Mouse (Mus musculus) forebrain, embryonic 16.5 days (tissue): ENCODE data around the gene She. TPM values are rescaled to one million over a fixed set of nuclear protein-coding genes. Genes with fewer than 3 reads are reported as not detected.
"Not testable (repeated sequence)": the region's sequence is repeated elsewhere in the genome, so short reads cannot be mapped to it uniquely, and the experiment has no call there.

Source experiments
- ATAC-seq: fragments of 200-750 bp; cut with Nextera tagmentation; 2 replicates; pipeline ENCODE4 v1.8.0; 2017; ENCODE audit warnings: mild to moderate bottlenecking, moderate library complexity
- H3K27ac ChIP-seq: fragments of 300-500 bp; sonication (generic); 2 replicates; pipeline ENCODE4 v1.5.1; 2014; ENCODE audit warnings: low read length, control low read depth
- H3K27me3 ChIP-seq: fragments of 300-500 bp; sonication (generic); replicated peaks from 2 replicates; pipeline ENCODE4 v1.6.1; 2014; ENCODE audit warnings: low read length; ENCODE audit not compliant: control insufficient read depth, insufficient read depth
- H3K36me3 ChIP-seq: fragments of 300-500 bp; sonication (generic); 2 replicates; pipeline ENCODE4 v1.6.1; 2014; ENCODE audit not compliant: control insufficient read depth, insufficient read depth
- H3K4me1 ChIP-seq: fragments of 300-500 bp; sonication (generic); replicated peaks from 2 replicates; pipeline ENCODE4 v1.6.1; 2014; ENCODE audit warnings: low read length; ENCODE audit not compliant: control insufficient read depth, insufficient read depth
- H3K4me2 ChIP-seq: fragments of 300-500 bp; sonication (generic); 2 replicates; pipeline ENCODE4 v1.6.1; 2014; ENCODE audit warnings: mild to moderate bottlenecking, low read length, control low read depth
- H3K4me3 ChIP-seq: fragments of 300-500 bp; sonication (generic); replicated peaks from 2 replicates; pipeline ENCODE4 v1.5.1; 2014; ENCODE audit warnings: mild to moderate bottlenecking, low read length, control low read depth
- H3K9ac ChIP-seq: fragments of 300-500 bp; sonication (generic); replicated peaks from 2 replicates; pipeline ENCODE4 v1.6.1; 2014; ENCODE audit warnings: low read depth, low read length, control low read depth
- H3K9me3 ChIP-seq: fragments of 300-500 bp; sonication (generic); 2 replicates; pipeline ENCODE4 v1.6.1; 2016; ENCODE audit warnings: low read length; ENCODE audit not compliant: control insufficient read depth
- WGBS: fragments of 180-500 bp; shearing (Covaris S2); extraction: QIAGEN DNeasy Blood & Tissue Kit; methylation state at CpG from one replicate; pipeline ENCODE4 v1.1.7; 2014; 5-methylcytosine and 5-hydroxymethylcytosine counted together
- polyA plus RNA-seq: library from polyadenylated mRNA; unstranded; fragments of >200 nt; fragmentation: Nextera tagmentation; extraction: Ambion mirVana; gene quantifications from 2 replicates; pipeline ENCODE4 v1.2.1, GENCODE M21; 2015

She gene
- polyA plus RNA-seq, 1 experiment from 2014 or later, result 1.4 TPM

DNA sequence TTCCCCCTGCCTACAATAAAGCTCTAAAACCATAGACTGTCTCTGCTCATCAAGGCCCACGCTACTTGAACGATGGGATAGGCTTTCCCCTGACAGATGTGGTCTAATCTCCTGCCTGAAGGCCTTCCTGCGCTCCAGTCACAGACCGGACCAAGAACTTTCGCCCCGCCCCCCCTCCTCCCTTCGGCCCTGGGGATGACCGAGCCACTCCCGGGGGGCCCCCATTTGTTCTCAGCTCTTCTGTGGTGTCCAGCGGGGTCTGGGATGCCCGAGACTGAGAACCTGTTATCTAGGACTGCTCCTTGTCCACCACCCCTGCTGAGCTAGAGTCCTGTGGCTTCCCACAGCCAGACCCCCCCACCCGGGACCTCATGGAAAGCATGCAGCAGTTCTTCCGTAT is 31.7 kb upstream of the She start:
- no peak overlapping the region for H3K4me2 ChIP-seq
- H3K36me3 ChIP-seq, result no peaks in the 10 kb centered on the region
- no peak for ATAC-seq

DNA sequence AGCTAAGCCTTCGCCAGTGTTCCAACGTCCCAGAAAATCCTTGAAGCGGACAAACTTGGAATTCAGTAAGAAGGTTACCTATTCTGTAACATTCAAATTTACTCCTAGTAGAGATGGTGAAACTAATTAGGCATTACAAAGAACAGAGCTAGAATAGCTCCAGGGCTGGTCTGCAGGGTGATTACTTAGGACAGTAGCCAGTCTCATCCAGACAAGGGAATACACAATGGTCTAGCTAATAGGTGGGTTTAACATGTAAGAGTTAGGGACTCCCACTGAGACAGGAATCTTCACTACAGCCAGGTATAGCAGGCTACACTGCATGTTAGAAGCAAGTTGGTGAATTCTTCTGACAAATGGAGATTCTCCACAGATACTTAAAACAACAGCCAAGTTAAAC is 31.1 kb upstream of the She start:
- 32% methylated on average over 3 of the region's 3 CpGs for WGBS
- H3K4me2 ChIP-seq, H3K4me3 ChIP-seq, H3K9me3 ChIP-seq, H3K4me1 ChIP-seq, H3K27me3 ChIP-seq, H3K27ac ChIP-seq, ATAC-seq, H3K36me3 ChIP-seq, H3K9ac ChIP-seq: not testable (repeated sequence)

More for the DNA sequence above, 31.7 kb upstream of the She start:
- Histone ChIP-seq H3K4me1 (no peaks in the 10 kb centered on the region), H3K27me3 (no peaks in the 10 kb centered on the region), H3K9me3 (no peaks in the 10 kb centered on the region), H3K4me3 (no peak overlapping the region), H3K27ac (no peak overlapping the region), H3K9ac (no peak overlapping the region)
- 7% methylated on average over 13 of the region's 13 CpGs for WGBS

DNA sequence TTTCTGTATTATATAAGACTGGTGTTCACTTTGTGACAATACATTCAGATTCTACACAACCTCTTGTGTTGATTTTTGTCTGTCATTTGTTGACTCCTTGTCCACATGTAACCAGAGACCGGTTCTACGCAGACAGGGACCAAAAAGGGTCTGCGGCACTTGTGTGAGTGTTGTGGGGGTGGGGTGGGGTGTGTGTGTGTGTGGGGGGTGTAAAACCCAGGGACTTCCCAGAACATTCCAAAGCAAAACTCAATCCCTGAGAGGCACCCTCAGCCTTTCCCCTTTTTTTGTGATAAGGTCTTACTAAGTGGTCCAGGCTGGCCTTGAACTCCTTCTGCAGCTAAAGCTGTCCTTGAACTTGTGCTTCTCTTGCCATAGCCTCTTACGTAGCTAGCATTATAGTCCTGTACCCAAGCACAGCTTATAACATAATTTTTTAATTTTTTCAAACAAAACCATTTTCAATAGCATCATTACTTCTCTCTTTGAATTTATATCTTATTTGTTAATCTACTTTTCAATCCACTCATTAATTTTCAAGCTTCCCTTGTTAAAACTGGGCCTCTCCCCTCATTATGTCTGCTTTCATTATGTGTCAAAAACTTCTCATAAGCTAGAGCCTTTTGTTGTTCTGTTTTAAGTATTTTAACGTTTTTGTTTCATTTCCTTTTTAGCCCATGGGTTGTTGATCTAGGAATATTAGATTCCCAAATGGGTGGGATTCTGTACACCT is 30.2 kb upstream of the She start:
- no peak overlapping the region for H3K4me3 ChIP-seq
- H3K27ac ChIP-seq, result no peak overlapping the region
- no peaks in the 10 kb centered on the region for H3K4me1 ChIP-seq
- WGBS, result 70% methylated on average over 5 of the region's 5 CpGs
- no peaks in the 10 kb centered on the region for H3K9me3 ChIP-seq
- H3K36me3 ChIP-seq, result no peaks in the 10 kb centered on the region
- no peak overlapping the region for H3K9ac ChIP-seq
- no peak overlapping the region for H3K4me2 ChIP-seq
- no peak for ATAC-seq
- no peaks in the 10 kb centered on the region for H3K27me3 ChIP-seq

DNA sequence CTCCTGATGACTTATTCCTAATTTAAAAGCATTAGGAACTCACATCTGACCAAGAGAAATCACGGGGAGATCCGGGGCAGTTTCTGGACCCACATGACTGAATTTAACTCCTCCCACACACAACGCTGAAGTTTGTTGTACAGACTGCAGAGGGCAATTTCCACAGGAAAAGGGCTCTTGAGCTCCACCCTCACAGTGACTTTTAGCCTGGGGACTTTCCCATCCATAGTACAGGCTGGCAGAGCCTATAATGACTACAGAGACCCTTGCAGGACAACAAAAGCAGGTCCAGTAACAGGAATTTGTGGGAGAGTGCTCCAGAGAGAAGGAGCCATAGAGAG is 29.7 kb upstream of the She start:
- Histone ChIP-seq H3K36me3 (no peaks in the 10 kb centered on the region), H3K9ac (no peak overlapping the region), H3K27me3 (no peaks in the 10 kb centered on the region), H3K4me1 (no peaks in the 10 kb centered on the region), H3K4me3 (no peak overlapping the region), H3K4me2 (no peak overlapping the region), H3K27ac (no peak overlapping the region), H3K9me3 (no peaks in the 10 kb centered on the region)
- ATAC-seq, result no peak
- WGBS, result 41% methylated on average over 3 of the region's 3 CpGs

DNA sequence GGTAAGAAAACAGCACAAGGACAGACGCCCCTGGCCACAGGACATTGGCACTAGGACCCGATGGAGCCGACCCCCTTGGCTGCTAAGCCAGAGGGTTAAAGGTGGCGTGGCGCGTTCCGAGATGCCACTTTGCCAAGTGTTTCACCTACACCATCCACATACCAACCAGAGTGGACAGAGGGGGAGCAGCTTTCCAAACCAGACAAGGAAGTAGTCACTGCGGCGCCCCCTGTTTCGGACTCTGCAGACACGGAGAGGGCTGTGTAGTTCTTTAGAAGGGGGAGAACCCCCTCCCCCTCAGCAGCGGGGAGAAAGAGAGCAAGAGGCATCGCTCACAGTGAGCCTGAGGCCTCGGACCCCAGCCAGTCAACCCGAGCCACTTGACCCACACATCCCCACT is 28.3 kb upstream of the She start:
- Histone ChIP-seq H3K9ac (no peak overlapping the region), H3K9me3 (no peaks in the 10 kb centered on the region), H3K27me3 (no peaks in the 10 kb centered on the region), H3K4me3 (no peak overlapping the region), H3K4me1 (no peaks in the 10 kb centered on the region), H3K4me2 (no peak overlapping the region), H3K36me3 (no peaks in the 10 kb centered on the region), H3K27ac (no peak overlapping the region)
- WGBS, result 67% methylated on average over 15 of the region's 15 CpGs
- no peak for ATAC-seq

DNA sequence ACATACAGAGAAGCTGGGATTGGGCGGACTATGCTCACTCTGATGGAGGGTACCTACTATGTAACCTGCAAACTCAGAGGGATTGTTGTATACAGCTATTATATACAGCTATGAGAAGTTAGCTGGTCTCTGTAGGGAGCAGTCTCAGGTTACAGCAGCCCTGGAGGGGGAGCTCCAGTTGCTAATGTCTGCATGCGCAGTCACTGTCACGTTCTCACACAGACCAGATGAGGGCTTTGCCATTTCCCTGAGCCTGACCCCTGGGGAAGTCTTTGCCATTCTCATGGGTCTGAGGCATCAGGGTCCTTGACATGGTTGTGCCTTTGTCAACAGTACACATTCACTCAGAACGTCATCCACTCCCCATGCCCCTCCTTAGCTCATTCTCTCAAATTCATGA is 26.0 kb upstream of the She start:
- no peak overlapping the region for H3K9ac ChIP-seq
- no peaks in the 10 kb centered on the region for H3K27me3 ChIP-seq
- H3K4me1 ChIP-seq, result no peaks in the 10 kb centered on the region
- no peak overlapping the region for H3K4me2 ChIP-seq
- WGBS, result 80% methylated on average over 4 of the region's 4 CpGs
- H3K36me3 ChIP-seq, result no peaks in the 10 kb centered on the region
- ATAC-seq, result no peak
- no peak overlapping the region for H3K4me3 ChIP-seq
- no peak overlapping the region for H3K27ac ChIP-seq
- peaks cover 3% of the 10 kb centered on the region for H3K9me3 ChIP-seq

DNA sequence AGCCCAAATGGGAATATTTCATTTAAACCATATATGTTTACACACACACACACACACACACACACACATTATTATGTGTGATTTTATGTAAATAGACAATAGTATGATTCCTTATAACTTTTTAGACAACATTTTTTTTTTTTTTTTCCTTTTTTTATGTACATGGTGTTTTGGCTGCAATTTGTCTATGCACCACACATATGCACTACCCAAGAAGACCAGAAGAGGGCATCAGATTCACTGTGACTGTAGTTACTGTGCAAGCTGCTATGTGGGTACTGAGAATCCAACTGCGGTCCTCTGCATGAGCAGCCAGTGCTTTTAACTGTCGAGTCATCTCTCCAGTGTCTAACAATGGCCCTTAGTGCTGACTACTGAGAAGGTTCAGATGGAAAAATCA is 24.4 kb upstream of the She start:
- Histone ChIP-seq H3K9ac (no peak overlapping the region), H3K27me3 (no peaks in the 10 kb centered on the region), H3K36me3 (no peaks in the 10 kb centered on the region), H3K4me3 (no peak overlapping the region), H3K9me3 (peaks cover 6% of the 10 kb centered on the region), H3K27ac (no peak overlapping the region), H3K4me2 (no peak overlapping the region), H3K4me1 (no peaks in the 10 kb centered on the region)
- ATAC-seq, result no peak
- 90% methylated on average over 2 of the region's 2 CpGs for WGBS

DNA sequence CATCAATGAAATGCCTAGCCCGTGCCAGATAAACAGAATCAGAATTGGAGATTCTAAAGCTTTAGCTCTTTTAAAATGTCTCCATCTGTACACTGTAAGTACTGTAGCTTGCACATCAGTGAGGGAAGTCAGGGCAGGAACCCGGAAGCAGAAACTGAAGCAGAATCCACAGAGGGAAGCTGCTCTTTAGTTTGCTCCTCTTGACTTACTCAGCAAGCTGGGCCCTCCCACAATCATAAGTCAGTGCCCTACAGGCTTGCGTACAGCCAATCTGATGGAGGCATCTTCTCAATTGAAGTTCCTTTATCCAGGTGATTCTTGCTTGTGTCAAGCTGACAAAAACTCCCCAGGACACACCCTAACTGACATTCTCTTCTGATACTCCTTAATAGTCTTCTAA is 24.0 kb upstream of the She start:
- Histone ChIP-seq H3K27ac (no peak overlapping the region), H3K4me3 (no peak overlapping the region), H3K36me3 (no peaks in the 10 kb centered on the region), H3K27me3 (no peaks in the 10 kb centered on the region), H3K4me2 (no peak overlapping the region), H3K9ac (no peak overlapping the region), H3K9me3 (peaks cover 6% of the 10 kb centered on the region), H3K4me1 (no peaks in the 10 kb centered on the region)
- 95% methylated on average over 3 of the region's 3 CpGs for WGBS
- no peak for ATAC-seq

DNA sequence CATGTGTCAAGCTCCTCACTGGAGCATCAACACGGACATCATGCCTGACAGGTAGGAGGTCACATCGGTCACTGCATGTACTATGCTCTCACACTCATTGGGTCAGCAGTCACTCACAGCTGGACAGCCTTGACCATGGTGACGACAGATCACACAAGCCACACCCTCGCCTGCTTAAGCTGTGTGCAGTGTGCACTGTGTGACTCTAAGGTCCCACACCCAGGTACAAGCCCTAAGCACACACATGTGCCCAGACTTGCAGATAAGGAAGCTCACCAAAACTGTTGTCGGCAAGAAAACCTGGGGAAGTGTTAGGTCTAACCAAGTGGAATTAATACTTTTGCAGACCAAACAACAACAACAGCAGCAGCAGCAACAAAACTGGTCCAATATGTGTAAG is 23.3 kb upstream of the She start:
- no peak overlapping the region for H3K4me2 ChIP-seq
- H3K4me1 ChIP-seq, result no peaks in the 10 kb centered on the region
- peaks cover 6% of the 10 kb centered on the region for H3K9me3 ChIP-seq
- ATAC-seq, result no peak
- no peak overlapping the region for H3K27ac ChIP-seq
- H3K9ac ChIP-seq, result no peak overlapping the region
- H3K27me3 ChIP-seq, result no peaks in the 10 kb centered on the region
- WGBS, result 80% methylated on average over 5 of the region's 5 CpGs
- no peak overlapping the region for H3K4me3 ChIP-seq
- H3K36me3 ChIP-seq, result no peaks in the 10 kb centered on the region

DNA sequence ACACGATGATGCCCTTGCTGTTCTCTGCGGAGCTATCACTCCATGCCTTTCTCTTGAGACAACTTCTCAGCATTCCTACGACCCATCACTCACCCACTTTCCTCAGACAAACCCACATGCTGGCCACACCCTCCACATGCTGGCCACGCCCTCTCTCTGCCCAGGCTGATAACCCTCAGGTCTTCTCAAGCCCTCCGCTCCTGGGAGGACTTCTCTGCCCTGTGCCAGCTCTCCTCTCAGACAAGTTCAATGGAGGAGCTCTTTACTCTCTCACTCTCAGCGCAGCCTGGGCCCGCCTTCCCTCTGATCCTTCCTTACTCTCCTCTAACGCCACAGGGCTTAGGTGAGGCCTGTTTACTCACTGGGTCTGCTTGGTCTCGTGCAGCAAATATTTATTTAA is 22.5 kb upstream of the She start:
- Histone ChIP-seq H3K4me3 (no peak overlapping the region), H3K9ac (no peak overlapping the region), H3K4me2 (no peak overlapping the region), H3K27ac (no peak overlapping the region), H3K9me3 (peaks cover 6% of the 10 kb centered on the region), H3K4me1 (no peaks in the 10 kb centered on the region), H3K36me3 (no peaks in the 10 kb centered on the region), H3K27me3 (no peaks in the 10 kb centered on the region)
- 57% methylated on average over 9 of the region's 9 CpGs for WGBS
- no peak for ATAC-seq
